Mouse (Mus musculus) lung, adult 2 months (tissue): ENCODE results near the gene Theg. TPM values are rescaled to one million over a fixed set of nuclear protein-coding genes. Genes with fewer than 3 reads are reported as not detected.

Source experiments
- DNase-seq: peaks from one replicate; pipeline ENCODE4 v3.0.0; 2022
- H3K4me1 ChIP-seq: fragments of 200-500 bp; 2 replicates; pipeline ENCODE4 v1.6.1; 2011; ENCODE audit warnings: low read length; ENCODE audit not compliant: control insufficient read depth, insufficient read depth
- H3K4me3 ChIP-seq: fragments of 200-500 bp; replicated peaks from 2 replicates; pipeline ENCODE3; 2011; ENCODE audit warnings: low read depth, mild to moderate bottlenecking, control low read depth, low read length; ENCODE audit errors: extremely low read depth
- CTCF ChIP-seq: fragments of 200-500 bp; IDR thresholded peaks from 2 replicates; pipeline ENCODE4 v1.5.1; 2011; ENCODE audit warnings: mild to moderate bottlenecking, low read length, control low read depth; ENCODE audit not compliant: insufficient read depth
- POLR2A ChIP-seq: fragments of 200-500 bp; IDR thresholded peaks from 2 replicates; pipeline ENCODE4 v1.6.1; 2011; ENCODE audit warnings: low read depth, mild to moderate bottlenecking, control low read depth, low read length, borderline replicate concordance; ENCODE audit errors: extremely low read depth
- WGBS: fragments of 180-500 bp; shearing (Covaris S2); methylation state at CpG from one replicate; pipeline ENCODE4 v1.1.7; 2018; 5-methylcytosine and 5-hydroxymethylcytosine counted together
- polyA plus RNA-seq: library from polyadenylated mRNA; depleted of rRNA; stranded (reverse); fragments of >200 nt; gene quantifications from 2 replicates; pipeline ENCODE4 v1.2.3, GENCODE M21; 2012

Theg gene
- polyA plus RNA-seq, 1 experiment: not detected

DNA sequence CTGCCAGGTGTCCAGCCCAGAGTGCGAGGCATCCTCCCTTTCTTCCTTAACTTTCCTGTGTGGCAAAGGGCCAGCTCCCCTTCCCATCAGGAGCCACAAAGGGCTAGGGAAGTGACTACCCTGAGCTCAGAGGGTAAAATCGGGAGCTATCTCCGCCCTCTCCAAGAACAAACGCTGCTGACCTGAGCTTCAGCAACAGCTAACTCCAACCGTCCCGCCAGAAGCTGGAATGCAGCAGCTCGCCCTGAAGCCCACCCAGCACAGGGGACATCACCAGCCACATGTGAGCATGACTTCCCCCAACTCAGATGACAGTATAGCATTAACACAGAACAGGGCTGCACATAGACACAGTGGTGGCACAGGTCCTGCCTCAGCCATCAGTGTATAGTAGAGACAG is 3.1 kb downstream of the Theg start:
- H3K4me3 ChIP-seq: no peak overlapping the region
- WGBS: 38% methylated on average over 7 of the region's 7 CpGs
- H3K4me1 ChIP-seq: no peaks in the 10 kb centered on the region
- TF ChIP-seq POLR2A (no peak), CTCF (no peak)
- no peak for DNase-seq

DNA sequence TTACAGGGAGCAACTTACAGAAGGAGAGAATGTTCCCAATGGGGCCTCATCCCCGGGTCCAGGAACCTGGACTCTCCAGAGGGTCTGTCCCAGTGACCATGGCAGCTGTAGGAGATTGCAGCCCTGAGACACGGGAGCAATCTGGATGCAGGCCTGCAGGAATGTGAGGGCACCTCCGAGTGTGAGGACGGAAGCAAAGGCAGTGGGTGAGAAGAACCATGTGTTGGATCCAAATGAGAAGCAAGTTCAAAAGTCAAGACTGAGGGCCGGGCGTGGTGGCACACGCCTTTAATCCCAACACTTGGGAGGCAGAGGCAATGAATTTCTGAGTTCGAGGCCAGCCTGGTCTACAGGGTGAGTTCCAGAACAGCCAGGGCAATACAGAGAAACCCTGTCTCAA is 5.6 kb downstream of the Theg start:
- H3K4me3 ChIP-seq: no peak overlapping the region
- TF ChIP-seq CTCF (no peak), POLR2A (no peak)
- WGBS: 87% methylated on average over 8 of the region's 8 CpGs
- no peak for DNase-seq
- H3K4me1 ChIP-seq: no peaks in the 10 kb centered on the region

DNA sequence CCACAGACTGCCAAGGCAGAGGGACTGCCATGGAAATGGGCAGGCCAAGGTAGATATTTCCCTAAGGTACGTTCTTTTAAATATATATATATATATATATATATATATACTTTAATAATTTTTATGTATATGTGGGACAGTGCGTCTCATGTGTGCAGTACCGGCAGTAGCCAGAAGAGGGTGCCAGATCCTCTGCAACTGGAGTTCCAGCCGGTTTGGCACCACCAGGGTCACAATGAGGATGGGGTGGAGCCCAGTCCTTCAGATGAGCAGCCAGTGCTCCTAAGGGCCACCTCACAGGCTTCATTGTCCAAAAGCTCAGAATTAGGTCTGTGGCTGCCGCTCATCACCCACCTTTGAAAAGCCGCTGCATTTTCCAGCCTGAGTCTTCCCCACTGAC is 6.3 kb downstream of the Theg start:
- WGBS: 47% methylated on average over 6 of the region's 6 CpGs
- H3K4me3 ChIP-seq: no peak overlapping the region
- peak; percentile 37; the same call in 1 of the 2 replicates for TF ChIP-seq CTCF
- TF ChIP-seq POLR2A: no peak
- no peaks in the 10 kb centered on the region for H3K4me1 ChIP-seq
- no peak for DNase-seq

DNA sequence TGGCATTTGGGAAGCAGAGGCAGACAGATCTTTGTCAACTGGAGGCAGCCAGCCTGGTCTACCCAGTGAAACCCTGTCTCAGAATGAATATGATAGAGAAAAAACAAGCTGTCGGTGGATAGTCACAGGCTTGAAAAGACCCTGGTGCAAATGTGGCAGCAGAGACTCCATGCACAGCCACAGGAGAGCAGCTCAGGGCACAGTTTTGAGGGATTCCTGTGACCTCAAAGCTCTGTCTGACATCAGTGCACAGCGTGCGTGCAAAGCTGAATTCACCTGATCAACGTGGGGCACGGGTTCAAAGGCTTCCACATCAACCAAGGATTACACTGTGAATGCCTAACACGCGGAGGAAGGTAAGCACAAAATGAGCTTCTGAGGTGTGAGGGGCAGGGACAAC is 6.8 kb downstream of the Theg start:
- no peaks in the 10 kb centered on the region for H3K4me1 ChIP-seq
- no peak for DNase-seq
- TF ChIP-seq POLR2A: no peak
- no peak for TF ChIP-seq CTCF
- 69% methylated on average over 7 of the region's 7 CpGs for WGBS
- no peak overlapping the region for H3K4me3 ChIP-seq

DNA sequence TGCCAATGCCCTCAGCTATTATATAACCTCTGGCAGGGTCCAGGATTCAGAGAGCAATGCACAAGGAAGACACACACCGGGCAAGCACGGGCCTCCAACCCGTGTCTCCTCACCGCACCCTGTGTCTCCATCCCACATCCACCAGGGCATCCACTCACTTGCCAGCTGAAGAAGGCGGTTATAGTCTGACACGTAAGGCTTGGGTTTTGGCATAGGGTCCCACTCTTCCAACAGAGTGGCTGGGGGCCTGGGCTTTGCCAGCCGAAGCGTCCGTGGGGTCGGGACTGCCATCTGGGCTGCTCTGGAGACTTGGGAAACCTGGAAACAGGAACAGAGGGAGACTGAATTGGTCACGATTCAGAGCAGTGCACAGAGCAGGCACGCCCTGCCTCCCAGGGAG is 7.3 kb downstream of the Theg start:
- Histone ChIP-seq H3K4me1 (no peaks in the 10 kb centered on the region), H3K4me3 (no peak overlapping the region)
- WGBS: 83% methylated on average over 12 of the region's 12 CpGs
- DNase-seq: no peak
- TF ChIP-seq CTCF: no peak
- no peak for TF ChIP-seq POLR2A

DNA sequence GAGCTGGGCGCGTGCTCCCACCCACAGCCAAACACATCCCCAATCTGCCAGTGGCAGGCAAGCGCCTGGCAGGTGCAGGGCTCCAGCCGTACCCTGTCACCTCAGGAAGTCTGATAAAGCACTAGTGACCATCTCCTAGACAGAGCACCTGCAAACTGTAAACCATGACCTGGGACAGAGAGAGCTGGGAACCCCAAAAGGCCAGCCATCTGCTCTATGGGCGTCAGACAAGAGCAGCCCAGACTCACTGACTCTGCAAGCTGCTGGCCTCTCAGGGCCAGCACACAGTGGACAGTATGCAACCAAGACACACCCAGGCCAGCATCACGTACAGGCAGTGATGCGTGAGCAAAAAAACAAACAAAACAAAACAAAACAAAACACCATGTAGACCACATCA is 8.2 kb downstream of the Theg start:
- Histone ChIP-seq H3K4me3 (no peak overlapping the region), H3K4me1 (no peaks in the 10 kb centered on the region)
- 62% methylated on average over 7 of the region's 7 CpGs for WGBS
- TF ChIP-seq POLR2A (no peak), CTCF (no peak)
- no peak for DNase-seq

DNA sequence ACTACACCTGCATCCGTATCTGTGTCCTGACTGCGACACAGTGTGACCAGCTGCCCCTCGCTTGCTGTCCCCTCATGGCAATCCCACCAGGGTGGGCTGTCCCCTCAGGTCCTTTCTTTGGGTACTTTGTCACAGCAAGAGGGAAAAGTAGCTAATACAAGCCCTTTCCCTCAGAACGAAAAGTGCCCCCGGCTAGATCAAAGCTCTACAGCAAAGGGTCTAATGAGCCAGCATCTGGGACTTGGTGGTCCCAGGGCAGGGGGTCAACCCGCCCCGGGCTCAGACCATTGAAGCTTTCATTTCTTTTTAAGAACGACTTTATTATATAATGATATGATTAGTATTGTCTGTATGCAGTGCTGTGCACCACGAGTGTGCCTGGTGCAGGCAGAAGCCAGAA is 8.9 kb downstream of the Theg start:
- WGBS: 69% methylated on average over 9 of the region's 9 CpGs
- Histone ChIP-seq H3K4me3 (no peak overlapping the region), H3K4me1 (no peaks in the 10 kb centered on the region)
- DNase-seq: no peak
- no peak for TF ChIP-seq POLR2A
- no peak for TF ChIP-seq CTCF

DNA sequence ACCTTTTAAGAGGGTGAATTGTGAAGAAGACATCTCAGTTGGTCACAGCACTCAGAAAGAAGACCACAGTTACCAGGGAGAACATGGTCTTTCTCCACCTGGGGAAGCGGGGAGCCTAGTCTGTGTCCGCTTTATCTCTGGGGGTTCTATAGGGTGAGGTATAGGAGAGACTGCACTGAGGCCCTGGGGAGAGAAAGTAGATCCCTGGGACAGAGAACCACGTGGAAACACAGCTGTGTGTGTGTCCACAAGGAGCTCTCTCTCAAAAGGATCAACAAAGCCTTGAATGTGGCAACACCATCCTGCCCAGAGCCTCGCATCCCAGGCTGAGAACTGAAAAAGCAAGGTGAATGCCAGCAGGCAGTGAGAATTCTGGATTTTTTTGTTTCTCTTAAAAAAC is 9.8 kb downstream of the Theg start:
- Histone ChIP-seq H3K4me1 (no peaks in the 10 kb centered on the region), H3K4me3 (no peak overlapping the region)
- no peak for DNase-seq
- no peak for TF ChIP-seq POLR2A
- TF ChIP-seq CTCF: no peak
- WGBS: 71% methylated on average over 4 of the region's 4 CpGs

DNA sequence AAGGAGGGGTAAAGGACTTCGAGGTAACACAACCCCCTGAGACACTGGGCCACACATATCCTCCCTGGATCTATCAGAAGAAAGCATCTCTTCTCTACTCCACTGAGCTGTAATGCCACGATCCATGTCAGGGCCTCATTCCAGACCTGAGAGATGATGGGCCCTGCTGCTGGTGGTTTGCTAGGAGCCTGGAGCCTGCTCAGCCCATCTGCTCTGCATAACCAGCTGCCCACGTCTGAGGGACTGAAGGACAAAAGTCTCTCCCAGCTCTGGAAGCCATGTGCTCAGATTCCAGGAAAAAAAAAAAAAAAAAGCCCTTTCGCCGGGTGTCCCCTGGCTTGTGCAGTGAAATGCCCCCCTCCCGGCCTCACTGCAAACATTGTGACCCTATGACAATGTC is 11.4 kb downstream of the Theg start:
- Histone ChIP-seq H3K4me1 (no peaks in the 10 kb centered on the region), H3K4me3 (no peak overlapping the region)
- no peak for TF ChIP-seq POLR2A
- no peak for TF ChIP-seq CTCF
- no peak for DNase-seq
- WGBS: 73% methylated on average over 6 of the region's 6 CpGs

DNA sequence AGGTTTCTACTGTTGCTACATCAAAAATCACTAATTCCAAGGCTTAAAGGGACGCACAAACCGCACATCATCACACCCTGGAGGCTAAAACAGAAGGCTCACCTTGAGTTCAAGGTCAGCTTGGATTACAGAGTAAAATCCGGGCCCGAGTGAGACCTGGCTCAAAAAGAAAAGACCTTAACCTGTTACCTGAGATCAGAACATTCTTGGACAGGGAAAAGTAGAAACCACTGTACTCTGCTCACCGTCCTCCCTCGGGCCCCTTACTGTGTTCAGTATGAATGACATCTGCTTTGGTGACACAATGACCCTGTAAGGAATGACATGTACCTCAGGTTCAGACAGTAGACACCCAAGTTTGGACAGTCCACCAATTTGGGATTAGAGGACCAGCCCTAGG is 12.3 kb downstream of the Theg start:
- TF ChIP-seq POLR2A (no peak), CTCF (no peak)
- WGBS: 84% methylated on average over 6 of the region's 6 CpGs
- H3K4me3 ChIP-seq: no peak overlapping the region
- DNase-seq: no peak
- H3K4me1 ChIP-seq: no peaks in the 10 kb centered on the region

DNA sequence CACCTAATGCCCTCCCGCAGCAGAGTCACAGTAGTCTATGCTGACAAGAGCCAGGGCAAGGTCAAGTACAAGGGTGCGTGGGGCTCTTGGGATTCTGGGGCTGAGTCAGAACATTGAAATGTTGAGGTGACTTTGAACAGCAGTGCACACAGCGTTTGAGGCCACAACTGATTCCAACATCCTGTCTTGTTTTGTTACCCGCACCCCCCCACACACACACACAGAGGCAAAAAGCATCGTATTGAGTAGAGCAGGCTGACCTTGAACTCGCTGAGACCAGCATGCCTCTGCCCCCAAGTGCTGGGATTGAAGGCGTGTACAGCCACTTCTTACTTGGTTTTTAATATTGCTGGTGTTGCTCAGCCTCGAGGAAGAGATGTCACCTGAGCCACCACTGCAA is 12.8 kb downstream of the Theg start:
- 69% methylated on average over 8 of the region's 8 CpGs for WGBS
- Histone ChIP-seq H3K4me1 (no peaks in the 10 kb centered on the region), H3K4me3 (no peak overlapping the region)
- DNase-seq: no peak
- TF ChIP-seq CTCF: no peak
- TF ChIP-seq POLR2A: no peak
